Mouse (Mus musculus) lung, postnatal 0 days (tissue): Measurements from ENCODE around the gene Acsm2. TPM values are rescaled to one million over a fixed set of nuclear protein-coding genes. Genes with fewer than 3 reads are reported as not detected.
A peak's percentile ranks its signal among the peaks of the same experiment; 100 is the strongest.

Experiments used
- ATAC-seq: fragments of 200-750 bp; cut with Nextera tagmentation; 2 replicates; pipeline ENCODE4 v1.8.0; 2017; ENCODE audit warnings: moderate library complexity
- DNase-seq: peaks from one replicate; pipeline ENCODE4 v3.0.0-alpha.2; 2016; ENCODE audit warnings: low spot score
- H3K27ac ChIP-seq: fragments of 300-500 bp; sonication (generic); 2 replicates; pipeline ENCODE4 v1.5.1; 2014; ENCODE audit warnings: antibody characterized with exemption, mild to moderate bottlenecking, low read length, mixed read lengths
- H3K27me3 ChIP-seq: fragments of 300-500 bp; sonication (generic); replicated peaks from 2 replicates; pipeline ENCODE4 v1.6.1; 2014; ENCODE audit warnings: low read length, mixed read lengths; ENCODE audit not compliant: insufficient read depth
- H3K36me3 ChIP-seq: fragments of 300-500 bp; sonication (generic); 2 replicates; pipeline ENCODE4 v1.6.1; 2014; ENCODE audit warnings: low read length, mixed read lengths; ENCODE audit not compliant: insufficient read depth
- H3K4me1 ChIP-seq: fragments of 300-500 bp; sonication (generic); 2 replicates; pipeline ENCODE4 v1.6.1; 2014; ENCODE audit warnings: antibody characterized with exemption, low read depth, low read length, mixed read lengths; ENCODE audit not compliant: insufficient read depth
- H3K4me2 ChIP-seq: fragments of 300-500 bp; sonication (generic); replicated peaks from 2 replicates; pipeline ENCODE4 v1.6.1; 2014; ENCODE audit warnings: low read depth, mild to moderate bottlenecking, low read length, moderate library complexity, mixed read lengths
- H3K4me3 ChIP-seq: fragments of 300-500 bp; sonication (generic); 2 replicates; pipeline ENCODE4 v1.5.1; 2014; ENCODE audit warnings: low read depth, low read length
- H3K9ac ChIP-seq: fragments of 300-500 bp; sonication (generic); replicated peaks from 2 replicates; pipeline ENCODE4 v1.6.1; 2014; ENCODE audit warnings: low read depth, mild to moderate bottlenecking
- H3K9me3 ChIP-seq: fragments of 300-500 bp; sonication (generic); 2 replicates; pipeline ENCODE4 v1.6.1; 2016; ENCODE audit warnings: low read length, mixed read lengths
- CTCF ChIP-seq: IDR thresholded peaks from 2 replicates; pipeline ENCODE4 v1.5.1; 2016; ENCODE audit warnings: antibody characterized with exemption, mild to moderate bottlenecking
- EP300 ChIP-seq: IDR thresholded peaks from 2 replicates; pipeline ENCODE4 v1.6.1; 2016; ENCODE audit warnings: antibody characterized with exemption, mild to moderate bottlenecking, control low read depth
- WGBS: fragments of 180-500 bp; shearing (Covaris S2); extraction: QIAGEN DNeasy Blood & Tissue Kit; methylation state at CpG from one replicate; pipeline ENCODE4 v1.1.7; 2014; 5-methylcytosine and 5-hydroxymethylcytosine counted together
- polyA plus RNA-seq: library from polyadenylated mRNA; unstranded; fragments of >200 nt; fragmentation: Nextera tagmentation; extraction: Ambion mirVana; gene quantifications from 2 replicates; pipeline ENCODE4 v1.2.1, GENCODE M21; 2015

The Acsm2 gene
- polyA plus RNA-seq, 1 experiment from 2014 or later = not detected

DNA sequence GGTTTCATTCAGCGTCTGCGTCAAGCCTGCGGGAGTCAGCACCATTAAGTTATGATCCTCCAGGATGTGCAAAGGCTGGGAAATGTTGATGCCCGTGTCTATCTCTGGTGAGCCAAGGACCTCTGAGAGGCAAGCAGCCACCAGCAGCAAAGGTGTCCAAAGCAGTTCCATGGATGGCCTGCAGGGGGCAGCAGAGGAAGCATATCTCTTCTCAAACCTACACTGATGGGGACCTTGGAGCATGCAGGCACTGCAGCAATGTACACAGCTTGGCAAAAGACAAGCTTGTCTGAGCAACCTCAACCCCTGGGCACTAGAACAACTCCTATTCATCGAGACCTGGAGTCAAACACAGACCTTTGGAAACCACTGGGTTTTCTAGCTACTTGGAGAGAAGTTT, 34.5 kb upstream of the Acsm2 start:
- Histone ChIP-seq H3K4me1 (no peaks in the 10 kb centered on the region), H3K9me3 (no peaks in the 10 kb centered on the region), H3K36me3 (no peaks in the 10 kb centered on the region), H3K27ac (no peak overlapping the region), H3K9ac (no peak overlapping the region), H3K4me3 (no peak overlapping the region), H3K4me2 (no peak overlapping the region), H3K27me3 (no peaks in the 10 kb centered on the region)
- 50% methylated on average over 5 of the region's 5 CpGs for WGBS
- ATAC-seq = no peak
- TF ChIP-seq CTCF = peak; percentile 83
- TF ChIP-seq EP300 = no peak
- DNase-seq = peak; percentile 40

DNA sequence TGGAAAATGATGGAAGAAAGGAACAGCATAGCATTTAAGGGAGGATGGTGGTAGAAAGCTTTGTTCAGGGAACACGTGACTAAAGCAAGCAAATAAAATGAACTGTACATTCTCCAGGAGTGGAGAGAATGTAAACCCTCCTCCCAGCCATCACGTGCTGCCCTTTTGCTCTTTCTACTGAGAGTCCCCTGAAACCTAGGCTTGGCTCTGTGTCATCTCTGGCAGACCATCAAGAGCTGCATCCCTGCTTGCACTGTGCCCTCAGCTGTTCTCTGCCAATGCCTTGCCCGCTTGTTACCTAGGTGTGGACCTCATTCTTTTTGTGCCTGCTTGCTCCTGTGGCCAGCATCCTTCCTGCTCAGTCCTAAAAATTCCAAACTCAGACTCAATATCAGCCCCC, 32.3 kb upstream of the Acsm2 start:
- H3K36me3 ChIP-seq = no peaks in the 10 kb centered on the region
- H3K4me2 ChIP-seq = no peak overlapping the region
- DNase-seq (no peak), ATAC-seq (no peak)
- H3K27ac ChIP-seq = no peak overlapping the region
- no peaks in the 10 kb centered on the region for H3K4me1 ChIP-seq
- H3K9ac ChIP-seq = no peak overlapping the region
- no peaks in the 10 kb centered on the region for H3K27me3 ChIP-seq
- no peak for TF ChIP-seq EP300
- TF ChIP-seq CTCF = no peak
- H3K4me3 ChIP-seq = no peak overlapping the region
- 61% methylated on average over 3 of the region's 3 CpGs for WGBS
- no peaks in the 10 kb centered on the region for H3K9me3 ChIP-seq

- Histone ChIP-seq H3K9me3 (no peaks in the 10 kb centered on the region), H3K4me3 (no peak overlapping the region), H3K27me3 (no peaks in the 10 kb centered on the region), H3K4me2 (no peak overlapping the region), H3K27ac (no peak overlapping the region), H3K36me3 (no peaks in the 10 kb centered on the region), H3K4me1 (no peaks in the 10 kb centered on the region), H3K9ac (no peak overlapping the region)
- no peak for TF ChIP-seq CTCF
- no peak for TF ChIP-seq EP300
- WGBS = 68% methylated on average over 1 of the region's 1 CpGs
- DNase-seq (no peak), ATAC-seq (no peak)
These were observed 31.8 kb upstream of the Acsm2 start for GRCm38 (mm10) chr7:119522385-119522784.

GRCm38 (mm10) chr7:119523389-119523788, 30.8 kb upstream of the Acsm2 start, which contains the start of gene Pdilt:
TSS of gene Pdilt (minus strand) at chr7:119523489.
- whole genome bisulfite sequencing = 52% methylated on average over 4 of the region's 4 CpGs
- no peaks in the 10 kb centered on the region for H3K36me3 ChIP-seq
- no peak for ATAC-seq

GRCm38 (mm10) chr7:119525881-119526281, 28.3 kb upstream of the Acsm2 start:
- WGBS = 14% methylated on average over 2 of the region's 2 CpGs
- no peaks in the 10 kb centered on the region for H3K36me3 ChIP-seq
- H3K4me3 ChIP-seq = no peak overlapping the region
- no peak overlapping the region for H3K9ac ChIP-seq
- no peak overlapping the region for H3K4me2 ChIP-seq
- no peak overlapping the region for H3K27ac ChIP-seq
- H3K9me3 ChIP-seq = no peaks in the 10 kb centered on the region
- no peaks in the 10 kb centered on the region for H3K27me3 ChIP-seq
- no peak for ATAC-seq
- TF ChIP-seq CTCF = no peak
- TF ChIP-seq EP300 = no peak
- no peak for DNase-seq
- no peaks in the 10 kb centered on the region for H3K4me1 ChIP-seq

More at GRCm38 (mm10) chr7:119523389-119523788, 30.8 kb upstream of the Acsm2 start, which contains the start of gene Pdilt:
- H3K27ac ChIP-seq = no peak within 1 kb of the TSS
- no peak for DNase-seq
- no peaks in the 10 kb centered on the region for H3K9me3 ChIP-seq
- no peak within 1 kb of the TSS for H3K9ac ChIP-seq
- H3K4me2 ChIP-seq = no peak within 1 kb of the TSS
- no peaks in the 10 kb centered on the region for H3K4me1 ChIP-seq
- TF ChIP-seq EP300 = no peak
- no peak for TF ChIP-seq CTCF
- no peaks in the 10 kb centered on the region for H3K27me3 ChIP-seq
- H3K4me3 ChIP-seq = no peak within 1 kb of the TSS

GRCm38 (mm10) chr7:119526486-119526885, 27.7 kb upstream of the Acsm2 start:
- Histone ChIP-seq H3K4me2 (no peak overlapping the region), H3K9me3 (no peaks in the 10 kb centered on the region), H3K36me3 (no peaks in the 10 kb centered on the region), H3K4me1 (no peaks in the 10 kb centered on the region), H3K27me3 (no peaks in the 10 kb centered on the region), H3K4me3 (no peak overlapping the region), H3K9ac (no peak overlapping the region), H3K27ac (no peak overlapping the region)
- WGBS = 70% methylated on average over 13 of the region's 13 CpGs
- ATAC-seq (no peak), DNase-seq (no peak)
- TF ChIP-seq EP300 = no peak
- no peak for TF ChIP-seq CTCF

DNA sequence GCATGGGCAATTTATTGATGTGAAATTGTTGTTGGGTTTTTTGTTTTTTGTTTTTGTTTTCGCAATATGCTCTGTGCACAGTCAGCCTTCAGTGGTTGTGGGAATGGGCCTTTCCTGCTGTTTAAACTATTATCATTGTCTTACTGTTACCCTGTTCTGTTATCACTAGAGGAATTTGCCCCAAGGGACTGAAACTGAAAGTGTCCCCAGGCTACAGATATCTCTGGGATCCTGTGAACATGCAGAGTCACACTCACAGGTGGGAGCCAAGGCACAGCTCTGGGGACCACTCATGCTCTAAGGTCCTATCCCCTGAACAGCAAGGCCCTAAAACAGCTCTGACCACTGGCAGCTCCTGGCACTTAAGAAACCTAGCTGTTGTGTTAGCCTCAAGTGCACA, 27.0 kb upstream of the Acsm2 start:
- no peaks in the 10 kb centered on the region for H3K9me3 ChIP-seq
- 88% methylated on average over 1 of the region's 1 CpGs for WGBS
- no peak overlapping the region for H3K9ac ChIP-seq
- no peak overlapping the region for H3K4me3 ChIP-seq
- TF ChIP-seq CTCF (no peak), EP300 (no peak)
- no peaks in the 10 kb centered on the region for H3K27me3 ChIP-seq
- H3K27ac ChIP-seq = no peak overlapping the region
- no peak for DNase-seq
- H3K36me3 ChIP-seq = no peaks in the 10 kb centered on the region
- ATAC-seq = no peak
- H3K4me1 ChIP-seq = no peaks in the 10 kb centered on the region
- no peak overlapping the region for H3K4me2 ChIP-seq
